Mouse (Mus musculus) kidney, adult 2 months (tissue): Measurements from ENCODE around the gene Slc26a3.

Experiments used
- CTCF ChIP-seq: fragments of 200-500 bp; conservative IDR thresholded peaks from 2 replicates; pipeline ENCODE4 v1.5.1; 2011; ENCODE audit warnings: low read depth, mild to moderate bottlenecking, control low read depth, low read length, moderate library complexity, mixed read lengths; ENCODE audit not compliant: insufficient read depth, insufficient read length
- POLR2A ChIP-seq: fragments of 200-500 bp; IDR thresholded peaks from one replicate; pipeline ENCODE4 v1.6.1; 2011; ENCODE audit warnings: low read depth, low read length, control low read depth

- TF ChIP-seq POLR2A = no peak
- TF ChIP-seq CTCF = no peak
These were observed 109.5 kb downstream of the Slc26a3 start for GRCm38 (mm10) chr12:31500196-31500595.
